Mouse (Mus musculus) myocyte (in vitro differentiated cells): ENCODE data around the gene Slc8a1. TPM values are rescaled to one million over a fixed set of nuclear protein-coding genes. Genes with fewer than 3 reads are reported as not detected.

Experiments used
- H3K27me3 ChIP-seq: one replicate; pipeline ENCODE4 v1.6.1; 2011; ENCODE audit not compliant: control insufficient read depth, insufficient read depth, insufficient read length
- H3K36me3 ChIP-seq: one replicate; pipeline ENCODE4 v1.6.1; 2011; ENCODE audit not compliant: control insufficient read depth, insufficient read depth
- H3K4me2 ChIP-seq: one replicate; pipeline ENCODE4 v1.6.1; 2011; ENCODE audit warnings: low read depth, control low read depth
- H3K4me3 ChIP-seq: one replicate; pipeline ENCODE4 v1.5.1; 2011; ENCODE audit warnings: mild to moderate bottlenecking, control low read depth, moderate library complexity
- H3K79me2 ChIP-seq: one replicate; pipeline ENCODE4 v1.6.1; 2011; ENCODE audit not compliant: control insufficient read depth, insufficient read depth
- H3ac ChIP-seq: one replicate; pipeline ENCODE4 v1.6.1; 2011; ENCODE audit not compliant: control insufficient read depth, insufficient read length
- CEBPB ChIP-seq: IDR thresholded peaks from 2 replicates; pipeline ENCODE4 v1.6.1; 2011; ENCODE audit warnings: mild to moderate bottlenecking, moderate library complexity; ENCODE audit not compliant: poor library complexity, insufficient read depth, severe bottlenecking
- E2F4 ChIP-seq: IDR thresholded peaks from one replicate; pipeline ENCODE4 v1.6.1; 2011; ENCODE audit warnings: mild to moderate bottlenecking, control low read depth, moderate library complexity; ENCODE audit not compliant: insufficient read depth
- MAX ChIP-seq: IDR thresholded peaks from one replicate; pipeline ENCODE4 v1.6.1; 2011; ENCODE audit warnings: low read depth, mild to moderate bottlenecking, control low read depth
- MYOD1 ChIP-seq, 3 experiments: IDR thresholded peaks; one replicate each; pipeline ENCODE4 v1.6.1; 2011; ENCODE audit warnings: control low read depth in 2 of 3, low read depth in 2 of 3, mild to moderate bottlenecking in 2 of 3, moderate library complexity in 1 of 3; ENCODE audit not compliant: insufficient read length in 2 of 3, control insufficient read depth in 1 of 3
- MYOG ChIP-seq, 3 experiments: IDR thresholded peaks; one replicate each; pipeline ENCODE4 v1.6.1; 2011; ENCODE audit warnings: control low read depth in 2 of 3, low read depth in 2 of 3, mild to moderate bottlenecking in 2 of 3; ENCODE audit not compliant: insufficient read length in 2 of 3, control insufficient read depth in 1 of 3, insufficient read depth in 1 of 3
- POLR2A ChIP-seq: IDR thresholded peaks from one replicate; pipeline ENCODE4 v1.6.1; 2011; ENCODE audit warnings: low read depth, mild to moderate bottlenecking, control low read depth, moderate library complexity; ENCODE audit not compliant: insufficient read length
- POLR2AphosphoS2 ChIP-seq: IDR thresholded peaks from one replicate; pipeline ENCODE4 v1.6.1; 2011; ENCODE audit warnings: low read depth, control low read depth; ENCODE audit not compliant: insufficient read length
- REST ChIP-seq: IDR thresholded peaks from one replicate; pipeline ENCODE4 v1.6.1; 2011; ENCODE audit warnings: mild to moderate bottlenecking, control low read depth, moderate library complexity; ENCODE audit not compliant: insufficient read depth, insufficient read length
- SRF ChIP-seq: IDR thresholded peaks from one replicate; pipeline ENCODE4 v1.6.1; 2011; ENCODE audit warnings: low read depth; ENCODE audit not compliant: control insufficient read depth, insufficient read length
- TCF12 ChIP-seq: IDR thresholded peaks from one replicate; pipeline ENCODE4 v1.6.1; 2011; ENCODE audit warnings: mild to moderate bottlenecking, control low read depth; ENCODE audit not compliant: poor library complexity, insufficient read depth, severe bottlenecking
- TCF3 ChIP-seq: IDR thresholded peaks from one replicate; pipeline ENCODE4 v1.6.1; 2011; ENCODE audit warnings: low read depth, control low read depth; ENCODE audit not compliant: insufficient read length
- USF1 ChIP-seq: IDR thresholded peaks from one replicate; pipeline ENCODE4 v1.6.1; 2011; ENCODE audit warnings: low read depth, mild to moderate bottlenecking, control low read depth, moderate library complexity
- polyA plus RNA-seq: library from polyadenylated mRNA; unstranded; fragments of >200 nt; fragmentation: generic; extraction: Trizol; gene quantifications from one replicate; pipeline ENCODE4 v1.2.1, GENCODE M21; 2012; ENCODE audit warnings: missing spikeins

Gene Slc8a1
- polyA plus RNA-seq, 1 experiment = 3.0 TPM

DNA sequence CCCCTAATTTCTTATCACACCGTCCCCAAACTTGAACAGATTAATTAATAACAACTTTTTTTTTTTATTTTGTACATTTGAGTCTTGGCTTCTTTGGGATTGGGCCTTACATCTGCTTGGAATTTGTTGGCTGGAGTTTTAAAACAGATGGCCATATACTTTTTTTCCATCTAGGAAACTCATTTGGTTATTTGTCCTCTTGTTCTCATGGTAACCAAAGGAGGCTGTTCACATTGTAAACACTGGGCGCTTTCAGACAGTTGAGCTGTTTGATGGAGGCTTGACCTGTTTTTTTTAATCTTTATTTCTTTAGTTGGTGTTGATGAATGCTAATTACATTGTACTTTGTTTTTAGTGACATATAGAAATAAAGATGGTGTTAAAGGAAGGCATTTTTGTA lies 369.1 kb downstream of the Slc8a1 start:
- H3K4me2 ChIP-seq = no peak overlapping the region
- H3K4me3 ChIP-seq = no peak overlapping the region
- no peak for TF ChIP-seq TCF3
- no peak for TF ChIP-seq CEBPB
- TF ChIP-seq E2F4 = no peak
- no peak for TF ChIP-seq TCF12
- TF ChIP-seq REST = no peak
- no peaks in the 10 kb centered on the region for H3K36me3 ChIP-seq
- no peak overlapping the region for H3ac ChIP-seq
- H3K27me3 ChIP-seq = no peaks in the 10 kb centered on the region
- no peaks in the 10 kb centered on the region for H3K79me2 ChIP-seq

GRCm38 (mm10) chr17:81368503-81368902 lies 369.7 kb downstream of the Slc8a1 start:
- Histone ChIP-seq H3K4me2 (no peak overlapping the region), H3K4me3 (no peak overlapping the region)
- TF ChIP-seq MYOG (IDR thresholded peaks at IDR 0.05; ENCODE audit: control insufficient read depth in 1 of 3, insufficient read depth in 1 of 3, insufficient read length in 2 of 3, low read depth in 2 of 3) = no peak
- TF ChIP-seq MYOD1 (IDR thresholded peaks at IDR 0.05; ENCODE audit: control insufficient read depth in 1 of 3, insufficient read length in 2 of 3, low read depth in 2 of 3) = no peak
- TF ChIP-seq MAX = no peak
- TF ChIP-seq TCF12 = no peak
- TF ChIP-seq SRF = no peak

GRCm38 (mm10) chr17:81363368-81363767 lies 374.8 kb downstream of the Slc8a1 start:
- H3K4me3 ChIP-seq = no peak overlapping the region
- H3K79me2 ChIP-seq = no peaks in the 10 kb centered on the region
- no peak overlapping the region for H3ac ChIP-seq
- no peaks in the 10 kb centered on the region for H3K36me3 ChIP-seq
- TF ChIP-seq MYOD1 (IDR thresholded peaks at IDR 0.05; ENCODE audit: control insufficient read depth in 1 of 3, insufficient read length in 2 of 3, low read depth in 2 of 3) = no peak
- TF ChIP-seq CEBPB = no peak
- TF ChIP-seq POLR2AphosphoS2 = no peak
- TF ChIP-seq USF1 = no peak
- no peak for TF ChIP-seq E2F4
- TF ChIP-seq REST = no peak
- TF ChIP-seq TCF12 = no peak
- TF ChIP-seq MYOG (IDR thresholded peaks at IDR 0.05; ENCODE audit: control insufficient read depth in 1 of 3, insufficient read depth in 1 of 3, insufficient read length in 2 of 3, low read depth in 2 of 3) = no peak
- no peak for TF ChIP-seq SRF
- no peaks in the 10 kb centered on the region for H3K27me3 ChIP-seq
- no peak overlapping the region for H3K4me2 ChIP-seq

More at GRCm38 (mm10) chr17:81368503-81368902, 369.7 kb downstream of the Slc8a1 start:
- Histone ChIP-seq H3ac (no peak overlapping the region), H3K79me2 (no peaks in the 10 kb centered on the region), H3K27me3 (no peaks in the 10 kb centered on the region), H3K36me3 (no peaks in the 10 kb centered on the region)

DNA sequence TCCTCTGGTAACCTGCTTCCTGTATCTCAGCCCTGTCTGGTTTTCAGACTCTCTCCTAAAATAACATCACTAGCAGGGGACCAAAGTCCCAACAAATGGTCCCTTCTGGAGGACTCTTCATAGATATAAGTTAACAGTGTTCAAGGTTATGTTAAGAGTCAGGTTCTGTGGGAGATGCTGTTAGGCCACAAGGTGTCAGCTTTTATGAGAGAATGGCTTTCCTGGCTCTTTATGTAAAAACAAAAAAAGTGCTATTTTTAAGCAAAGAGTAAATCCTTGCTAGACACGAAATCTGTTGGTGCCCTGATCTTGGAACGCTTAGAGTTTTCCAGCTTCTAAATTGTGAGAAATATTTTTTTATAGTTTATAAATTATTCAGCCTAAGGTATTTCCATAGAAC lies 377.6 kb downstream of the Slc8a1 start:
- Histone ChIP-seq H3ac (no peak overlapping the region), H3K79me2 (no peaks in the 10 kb centered on the region), H3K27me3 (no peaks in the 10 kb centered on the region), H3K36me3 (no peaks in the 10 kb centered on the region), H3K4me3 (no peak overlapping the region), H3K4me2 (peak overlapping the region; percentile 27)
- no peak for TF ChIP-seq REST
- TF ChIP-seq E2F4 = no peak
- TF ChIP-seq SRF = no peak
- TF ChIP-seq TCF3 = no peak
- no peak for TF ChIP-seq USF1

- H3K4me2 ChIP-seq = peak overlapping the region; percentile 27
- no peaks in the 10 kb centered on the region for H3K27me3 ChIP-seq
- no peak overlapping the region for H3K4me3 ChIP-seq
- H3K79me2 ChIP-seq = no peaks in the 10 kb centered on the region
- H3K36me3 ChIP-seq = no peaks in the 10 kb centered on the region
- no peak overlapping the region for H3ac ChIP-seq
- peak in 1 of 3 experiments; percentile 40 for TF ChIP-seq MYOG (IDR thresholded peaks at IDR 0.05; ENCODE audit: control insufficient read depth in 1 of 3, insufficient read depth in 1 of 3, insufficient read length in 2 of 3, low read depth in 2 of 3)
- no peak for TF ChIP-seq USF1
- peak in 2 of 3 experiments; percentile 46 to 63 for TF ChIP-seq MYOD1 (IDR thresholded peaks at IDR 0.05; ENCODE audit: control insufficient read depth in 1 of 3, insufficient read length in 2 of 3, low read depth in 2 of 3)
- TF ChIP-seq TCF12 = peak; percentile 34
- TF ChIP-seq CEBPB = peak; percentile 90
Observed at GRCm38 (mm10) chr17:81360032-81360431, 378.1 kb downstream of the Slc8a1 start.

GRCm38 (mm10) chr17:81336024-81336754 lies 402.0 kb downstream of the Slc8a1 start:
- H3K4me2 ChIP-seq = no peak overlapping the region
- H3ac ChIP-seq = no peak overlapping the region
- H3K4me3 ChIP-seq = no peak overlapping the region
- no peaks in the 10 kb centered on the region for H3K36me3 ChIP-seq
- TF ChIP-seq POLR2AphosphoS2 (no peak), REST (no peak), MYOD1 (IDR thresholded peaks at IDR 0.05; ENCODE audit: control insufficient read depth in 1 of 3, insufficient read length in 2 of 3, low read depth in 2 of 3) (no peak), USF1 (no peak), TCF12 (no peak), POLR2A (no peak), MYOG (IDR thresholded peaks at IDR 0.05; ENCODE audit: control insufficient read depth in 1 of 3, insufficient read depth in 1 of 3, insufficient read length in 2 of 3, low read depth in 2 of 3) (no peak), SRF (no peak), MAX (no peak), TCF3 (no peak), E2F4 (no peak), CEBPB (no peak)
- H3K27me3 ChIP-seq = no peaks in the 10 kb centered on the region
- no peaks in the 10 kb centered on the region for H3K79me2 ChIP-seq
